10 mouse cellular contexts compared by ENCODE assay signal in the genomic region with DNA sequence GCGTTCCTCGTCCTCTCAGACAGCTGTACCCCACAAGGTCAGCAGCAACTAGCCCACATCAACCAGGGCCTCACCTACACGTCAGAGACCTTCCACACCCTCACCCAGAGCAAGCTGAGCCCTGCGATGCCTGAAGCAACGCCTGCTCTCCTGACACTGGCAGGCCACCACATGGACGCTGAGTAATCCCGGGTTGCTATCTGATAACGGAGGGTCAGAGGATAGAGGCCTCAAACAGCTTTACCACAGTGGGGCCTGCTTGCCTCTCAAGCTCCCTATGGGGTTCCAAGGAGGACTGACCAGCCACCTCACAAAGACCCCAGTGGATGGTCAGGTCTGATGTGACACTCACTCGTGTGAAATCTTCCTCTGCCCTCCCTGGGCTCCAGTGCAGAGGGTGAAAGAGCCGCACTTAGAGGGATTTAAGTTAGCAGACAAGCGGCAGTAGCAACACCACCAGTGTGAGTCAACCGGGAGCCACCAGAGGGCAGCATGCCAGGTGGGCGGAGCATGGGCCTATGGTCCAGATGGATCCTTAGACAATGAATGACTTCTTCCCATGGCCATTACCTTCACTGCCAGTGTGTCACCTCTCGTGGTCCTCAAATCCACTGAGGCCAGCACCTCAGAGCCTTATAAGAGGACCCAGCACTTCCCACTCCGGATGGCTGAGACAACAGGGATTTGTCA. TPM values are rescaled to one million over a fixed set of nuclear protein-coding genes. Genes with fewer than 3 reads are reported as not detected.
DNase-seq lines count a peak whose midpoint lies in the region; ATAC-seq and TF ChIP-seq lines count a peak whose summit lies in the region.
"Had no signal": no experiment of that assay in that cellular context is flagged by ENCODE, and none has a peak within 500 bp of the region (broad histone marks: within the 10 kb centered on the region; RNA-seq: fewer than 3 reads in every experiment).

No protein-coding gene starts in this region.

- no peak overlapping the region for H3K27ac ChIP-seq in testis, adult 2 months (ENCODE audit: control insufficient read depth, insufficient read depth, low read depth, low read length)
- no peak overlapping the region for H3K27ac ChIP-seq in bone marrow macrophage, adult 2 months (ENCODE audit: insufficient read depth, low read depth, low read length)
- no peak overlapping the region for H3K27ac ChIP-seq in forebrain, embryonic 11.5 days (ENCODE audit: low read depth, low read length)
- no peak overlapping the region for H3K27ac ChIP-seq in hindbrain, embryonic 14.5 days
- H3K27ac ChIP-seq: neural tube, embryonic 13.5 days had no signal

- no peaks in the 10 kb centered on the region; the same call in 1 of the 2 replicates for H3K36me3 ChIP-seq in testis, adult 2 months (ENCODE audit: control insufficient read depth, insufficient read depth, low read length)
- peaks cover 13% of the 10 kb centered on the region for H3K36me3 ChIP-seq in forebrain, embryonic 11.5 days (ENCODE audit: control insufficient read depth, insufficient read depth, low read length)
- H3K36me3 ChIP-seq in hindbrain, embryonic 14.5 days (replicated peaks; ENCODE audit: control insufficient read depth, insufficient read depth) = peaks cover 87% of the 10 kb centered on the region

- H3K4me3 ChIP-seq in testis, adult 2 months (ENCODE audit: control insufficient read depth, low read depth, low read length) = no peak overlapping the region; the same call in 1 of the 2 replicates
- H3K4me3 ChIP-seq in bone marrow macrophage, adult 2 months (ENCODE audit: insufficient read depth, low read length) = no peak overlapping the region
- H3K4me3 ChIP-seq in forebrain, embryonic 11.5 days (ENCODE audit: low read depth, low read length) = no peak overlapping the region
- no peak overlapping the region for H3K4me3 ChIP-seq in hindbrain, embryonic 14.5 days (replicated peaks; ENCODE audit: low read length)
- H3K4me3 ChIP-seq: erythroblast, embryonic 14.5 days; neural tube, embryonic 13.5 days had no signal

- ATAC-seq in forebrain, embryonic 11.5 days (replicated peaks; ENCODE audit: low FRiP score) = 0 out of 2 replicates have a peak, but pooled peaks have one; percentile 22
- ATAC-seq in hindbrain, embryonic 14.5 days (ENCODE audit: low FRiP score) = no peak
- peak; percentile 30; the same call in 1 of the 2 replicates for ATAC-seq in neutrophil, adult 5-6 weeks (ENCODE audit: extremely low read depth, insufficient number of reproducible peaks, low FRiP score, poor library complexity, severe bottlenecking)

- no peak overlapping the region for H3K4me2 ChIP-seq in forebrain, embryonic 11.5 days (ENCODE audit: low read depth, low read length, severe bottlenecking)
- no peak overlapping the region for H3K4me2 ChIP-seq in hindbrain, embryonic 14.5 days (replicated peaks)
- H3K4me2 ChIP-seq: neural tube, embryonic 13.5 days had no signal

- DNase-seq in testis, postnatal 14 days (ENCODE audit: low spot score) = no peak
- peak; percentile 81 for DNase-seq in forebrain, embryonic 11.5 days (ENCODE audit: low spot score)
- peak; percentile 57 for DNase-seq in hindbrain, embryonic 14.5 days (ENCODE audit: low spot score)
- DNase-seq in liver = peak; percentile 70
- DNase-seq in thymus, postnatal 25 days = peak; percentile 68

- no peaks in the 10 kb centered on the region for H3K4me1 ChIP-seq in testis, adult 2 months (ENCODE audit: control insufficient read depth, insufficient read depth, low read length)
- H3K4me1 ChIP-seq in bone marrow macrophage, adult 2 months (ENCODE audit: control insufficient read depth, insufficient read depth, low read length) = no peaks in the 10 kb centered on the region
- no peaks in the 10 kb centered on the region for H3K4me1 ChIP-seq in forebrain, embryonic 11.5 days (replicated peaks; ENCODE audit: control insufficient read depth, insufficient read depth, low read length)
- peaks cover 17% of the 10 kb centered on the region for H3K4me1 ChIP-seq in hindbrain, embryonic 14.5 days (replicated peaks; ENCODE audit: control insufficient read depth, insufficient read depth, low read length)

- TF ChIP-seq CTCF in testis, adult 2 months (IDR thresholded peaks at IDR 0.05; ENCODE audit: control insufficient read depth, insufficient read depth, insufficient replicate concordance, low read depth, low read length) = peak; percentile 58; the same call in 1 of the 2 replicates
- peak; percentile 47 for TF ChIP-seq CTCF in bone marrow macrophage, adult 2 months (IDR thresholded peaks at IDR 0.05; ENCODE audit: low read depth, low read length)

- H3K9ac ChIP-seq in forebrain, embryonic 11.5 days (ENCODE audit: low read length) = no peak overlapping the region
- H3K9ac ChIP-seq in hindbrain, embryonic 14.5 days = no peak overlapping the region
- H3K9ac ChIP-seq: neural tube, embryonic 13.5 days had no signal

- H3K27me3 ChIP-seq in testis, adult 2 months (ENCODE audit: control insufficient read depth, insufficient read depth, low read length) = no peaks in the 10 kb centered on the region
- no peaks in the 10 kb centered on the region for H3K27me3 ChIP-seq in forebrain, embryonic 11.5 days (ENCODE audit: control insufficient read depth, insufficient read depth, low read length)
- H3K27me3 ChIP-seq in hindbrain, embryonic 14.5 days (ENCODE audit: control insufficient read depth, insufficient read depth, low read length) = no peaks in the 10 kb centered on the region
- H3K27me3 ChIP-seq: neural tube, embryonic 13.5 days had no signal

- H3K9me3 ChIP-seq in forebrain, embryonic 11.5 days (ENCODE audit: control insufficient read depth, low read length) = no peaks in the 10 kb centered on the region
- H3K9me3 ChIP-seq in hindbrain, embryonic 14.5 days (ENCODE audit: control insufficient read depth, low read length) = no peaks in the 10 kb centered on the region
- H3K9me3 ChIP-seq: neural tube, embryonic 13.5 days had no signal

- no peak for TF ChIP-seq POLR2A in testis, adult 2 months (IDR thresholded peaks at IDR 0.05; ENCODE audit: control insufficient read depth, low read depth, low read length)
- no peak for TF ChIP-seq POLR2A in bone marrow macrophage, adult 2 months (IDR thresholded peaks at IDR 0.05; ENCODE audit: borderline replicate concordance, low read depth, low read length)

- 73% methylated on average over 15 of the region's 15 CpGs for WGBS in forebrain, embryonic 11.5 days
- WGBS in hindbrain, embryonic 14.5 days = 75% methylated on average over 15 of the region's 15 CpGs

RNA-seq across cellular contexts. Expression of gene Tmem201, which starts 12.0 kb away (rescaled TPM):
- polyA plus RNA-seq in testis, adult 2 months (2012; rRNA removed) = 15.7 and 15.8 TPM in 2 replicates
- polyA plus RNA-seq in bone marrow macrophage, adult 2 months (2012; ENCODE audit: insufficient read depth, insufficient read length, missing spikeins) = 1.9 and 3.6 TPM in 2 replicates
- polyA plus RNA-seq in forebrain, embryonic 11.5 days (2014; fragmentation: Nextera tagmentation; extraction: Ambion mirVana) = 25.1 and 26.3 TPM in 2 replicates
- 29.9 and 31.9 TPM in 2 replicates for polyA plus RNA-seq in hindbrain, embryonic 14.5 days (2014; fragmentation: Nextera tagmentation; extraction: Ambion mirVana)
- 5.8 and 6.6 TPM in 2 replicates for total RNA-seq in neutrophil, adult 5-6 weeks (2017)

RNA-seq across cellular contexts. Expression of gene Pik3cd, which starts 23.4 kb away (rescaled TPM):
- polyA plus RNA-seq in testis, adult 2 months (2012; rRNA removed) = 27.7 and 28.5 TPM in 2 replicates
- polyA plus RNA-seq in bone marrow macrophage, adult 2 months (2012; ENCODE audit: insufficient read depth, insufficient read length, missing spikeins) = 91.4 and 100 TPM in 2 replicates
- polyA plus RNA-seq in forebrain, embryonic 11.5 days (2014; fragmentation: Nextera tagmentation; extraction: Ambion mirVana) = 6.3 and 7.0 TPM in 2 replicates
- polyA plus RNA-seq in hindbrain, embryonic 14.5 days (2014; fragmentation: Nextera tagmentation; extraction: Ambion mirVana) = 15.3 and 16.5 TPM in 2 replicates
- total RNA-seq in neutrophil, adult 5-6 weeks (2017) = 255 and 290 TPM in 2 replicates

RNA-seq across cellular contexts. Expression of gene Slc25a33, which starts 48.3 kb away (rescaled TPM):
- 56.3 and 57.5 TPM in 2 replicates for polyA plus RNA-seq in testis, adult 2 months (2012; rRNA removed)
- 3.0 and 3.1 TPM in 2 replicates for polyA plus RNA-seq in bone marrow macrophage, adult 2 months (2012; ENCODE audit: insufficient read depth, insufficient read length, missing spikeins)
- polyA plus RNA-seq in forebrain, embryonic 11.5 days (2014; fragmentation: Nextera tagmentation; extraction: Ambion mirVana) = 12.0 and 12.2 TPM in 2 replicates
- polyA plus RNA-seq in hindbrain, embryonic 14.5 days (2014; fragmentation: Nextera tagmentation; extraction: Ambion mirVana) = 38.2 and 40.2 TPM in 2 replicates
- total RNA-seq in neutrophil, adult 5-6 weeks (2017) = 11.9 and 12.7 TPM in 2 replicates
